Mouse (Mus musculus): ENCODE results near the gene Prx.
"Not testable (repeated sequence)": the region's sequence is repeated elsewhere in the genome, so short reads cannot be mapped to it uniquely, and the experiment has no call there.

Prx gene

GRCm38 (mm10) chr7:27483860-27484259 lies 15.3 kb upstream of the Prx start:
- DNase-seq (ENCODE audit: low spot score in 2 of 2) = no peak

GRCm38 (mm10) chr7:27486102-27486769 lies 12.9 kb upstream of the Prx start:
- DNase-seq (ENCODE audit: low spot score in 2 of 2) = peak; percentile 48 to 74

- peak; percentile 99 to 100 for DNase-seq (ENCODE audit: low spot score in 2 of 2)
These were observed 12.1 kb upstream of the Prx start, which contains the start of gene Sertad1 for GRCm38 (mm10) chr7:27486770-27487697. Sertad1 (plus strand) TSS chr7:27486910.

- DNase-seq (ENCODE audit: low spot score in 2 of 2) = peak in 1 of 2 experiments; percentile 42
These were observed 11.3 kb upstream of the Prx start for GRCm38 (mm10) chr7:27487740-27488268.

GRCm38 (mm10) chr7:27489270-27489869 lies 9.8 kb upstream of the Prx start:
- DNase-seq (ENCODE audit: low spot score in 2 of 2) = no peak

- no peak for DNase-seq (ENCODE audit: low spot score in 2 of 2)
These were observed 8.9 kb upstream of the Prx start for GRCm38 (mm10) chr7:27490227-27490542.

- DNase-seq (ENCODE audit: low spot score in 2 of 2) = peak; percentile 91 to 98
These were observed 8.4 kb upstream of the Prx start for GRCm38 (mm10) chr7:27490543-27491329.

- no peak for DNase-seq (ENCODE audit: low spot score in 2 of 2)
These were observed 7.3 kb upstream of the Prx start for GRCm38 (mm10) chr7:27491856-27492255.

- DNase-seq (ENCODE audit: low spot score in 2 of 2) = no peak
These were observed 6.1 kb upstream of the Prx start for GRCm38 (mm10) chr7:27493022-27493421.

- DNase-seq (ENCODE audit: low spot score in 2 of 2) = no peak
These were observed 5.7 kb upstream of the Prx start for GRCm38 (mm10) chr7:27493450-27493849.

- not testable (repeated sequence) for DNase-seq (ENCODE audit: low spot score in 2 of 2)
These were observed 4.3 kb upstream of the Prx start for GRCm38 (mm10) chr7:27494659-27495367.

- no peak for DNase-seq (ENCODE audit: low spot score in 2 of 2)
These were observed 2.5 kb downstream of the Prx start for GRCm38 (mm10) chr7:27501620-27502019.

GRCm38 (mm10) chr7:27506765-27507370 lies 7.7 kb downstream of the Prx start:
- DNase-seq (ENCODE audit: low spot score in 2 of 2) = no peak

- peak; percentile 100 for DNase-seq (ENCODE audit: low spot score in 2 of 2)
These were observed 8.9 kb downstream of the Prx start for GRCm38 (mm10) chr7:27507711-27508647.

GRCm38 (mm10) chr7:27508648-27509005 lies 9.5 kb downstream of the Prx start:
- DNase-seq (ENCODE audit: low spot score in 2 of 2) = peak; percentile 79 to 84

GRCm38 (mm10) chr7:27510809-27511208 lies 11.7 kb downstream of the Prx start:
- DNase-seq (ENCODE audit: low spot score in 2 of 2) = no peak

GRCm38 (mm10) chr7:27514961-27515360 lies 15.8 kb downstream of the Prx start:
- DNase-seq (ENCODE audit: low spot score in 2 of 2) = no peak

- DNase-seq (ENCODE audit: low spot score in 2 of 2) = no peak
These were observed 19.2 kb downstream of the Prx start for GRCm38 (mm10) chr7:27518314-27518713.

- no peak for DNase-seq (ENCODE audit: low spot score in 2 of 2)
These were observed 21.0 kb downstream of the Prx start for GRCm38 (mm10) chr7:27520104-27520503.

All from spleen, postnatal 4 days (tissue).